Mouse (Mus musculus): ENCODE measurements around the gene Lpin3.
A peak's percentile ranks its signal among the peaks of the same experiment; 100 is the strongest.

Lpin3 gene

DNA sequence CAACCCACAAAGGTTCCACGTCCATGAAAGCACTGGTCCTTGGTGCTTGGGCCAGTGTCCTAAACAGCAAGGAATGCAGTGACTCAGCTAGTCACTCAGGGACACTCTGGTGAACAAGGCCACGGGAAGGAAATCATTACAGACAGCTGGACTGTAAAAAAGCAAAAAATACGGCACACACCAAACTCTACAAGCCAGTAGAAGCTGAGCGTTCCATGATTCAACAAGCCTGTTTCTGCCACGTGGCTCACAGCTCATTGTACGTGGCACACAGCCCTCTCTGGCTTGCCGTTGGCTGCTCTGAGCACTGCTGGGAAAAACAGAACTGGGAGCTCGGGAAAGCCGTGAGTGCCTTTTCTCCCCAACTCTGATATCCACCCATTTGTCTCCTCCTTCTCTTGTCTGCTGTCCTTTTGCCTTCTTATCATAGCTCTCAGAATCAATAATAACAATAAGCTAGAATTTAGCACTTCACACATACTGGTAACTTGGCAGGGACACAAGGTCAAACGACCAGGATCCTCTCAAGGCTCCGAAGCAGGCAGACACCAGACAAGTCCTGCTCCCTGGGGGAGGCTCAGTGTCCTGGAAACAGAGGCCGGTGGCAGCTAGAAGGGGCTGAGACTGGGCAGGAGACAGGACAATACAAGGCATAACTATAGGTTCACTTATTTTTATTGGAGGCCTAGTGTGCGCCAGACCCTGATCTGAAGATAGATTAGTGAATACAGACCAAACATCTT, at the start of gene Lpin3:
Gene Lpin3, plus strand, starts transcription at position 218 of the 743 bp plus-strand sequence.
- no peak for DNase-seq

GRCm38 (mm10) chr2:160840838-160841237, 39.6 kb upstream of the Lpin3 start:
- DNase-seq = no peak

GRCm38 (mm10) chr2:160847664-160848063, 32.8 kb upstream of the Lpin3 start:
- no peak for DNase-seq

DNA sequence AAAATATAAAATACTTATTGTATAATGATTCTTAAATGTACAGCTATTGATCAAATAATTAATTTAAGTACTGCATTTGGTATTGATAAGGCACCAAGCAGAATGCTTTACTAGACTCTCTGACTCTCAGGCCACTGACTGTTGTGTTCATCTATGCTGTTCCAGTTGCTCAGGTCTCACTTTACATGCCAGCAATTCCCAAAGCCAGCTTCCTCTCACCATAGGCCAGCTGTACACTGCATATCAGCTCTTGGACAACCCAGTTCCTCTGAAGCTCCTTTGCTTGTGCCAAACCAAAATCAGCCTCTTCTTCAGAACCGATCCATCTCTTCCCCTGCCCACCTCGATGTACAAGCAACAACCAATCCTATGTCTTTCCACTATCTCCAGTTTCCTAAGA, 32.3 kb upstream of the Lpin3 start:
- DNase-seq = no peak

DNA sequence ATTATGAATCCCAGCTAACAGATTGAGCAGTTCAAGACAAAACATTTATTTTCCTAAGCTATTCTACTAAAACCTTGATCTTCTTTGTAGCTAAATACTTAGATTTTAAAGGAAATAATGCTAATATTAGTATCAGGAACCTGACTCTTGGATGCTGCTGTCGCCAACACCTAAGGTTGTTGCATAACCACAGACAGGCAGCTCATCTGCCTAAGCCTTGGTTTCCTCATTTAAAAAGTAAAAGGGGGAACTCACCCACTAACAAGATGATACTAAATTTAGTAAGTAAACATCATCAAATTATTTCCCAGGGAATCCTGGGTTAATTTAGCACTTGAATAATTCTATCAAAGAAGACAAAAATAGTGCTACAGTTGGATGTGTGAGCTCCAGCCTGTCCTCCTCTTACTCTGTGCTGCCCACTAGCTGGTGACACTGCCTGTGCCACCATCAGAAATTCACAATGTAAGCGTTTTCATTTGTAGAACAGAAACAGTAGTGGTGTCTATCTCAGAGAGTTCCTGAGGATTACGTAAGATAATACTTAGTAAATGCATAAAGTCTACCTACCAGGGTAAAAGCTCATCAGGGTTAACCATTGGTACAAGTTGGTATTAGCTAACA, 30.7 kb upstream of the Lpin3 start:
- DNase-seq = no peak

DNA sequence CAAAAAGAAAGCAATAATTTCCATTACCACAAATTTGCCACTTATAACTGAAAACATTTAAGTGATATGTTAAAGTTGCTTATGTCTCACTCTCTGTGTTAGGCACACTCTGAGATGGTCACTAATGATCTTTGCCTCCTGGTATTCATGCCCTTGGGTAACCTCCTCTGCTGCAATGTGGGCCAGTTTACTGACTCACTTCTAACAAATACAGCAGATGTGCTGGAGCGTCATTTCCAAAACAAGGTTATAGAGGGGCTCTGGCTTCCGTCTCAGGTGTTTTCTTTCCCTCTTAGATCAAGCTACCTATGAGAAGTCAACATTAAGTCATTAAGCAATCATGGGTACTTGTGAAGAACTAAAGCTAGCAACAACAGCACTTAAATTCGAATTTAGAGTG, 30.1 kb upstream of the Lpin3 start:
- no peak for DNase-seq

GRCm38 (mm10) chr2:160854687-160855086, 25.8 kb upstream of the Lpin3 start:
- peak; percentile 78 for DNase-seq

- DNase-seq = no peak
These were observed 23.9 kb upstream of the Lpin3 start for GRCm38 (mm10) chr2:160856359-160857102.

DNA sequence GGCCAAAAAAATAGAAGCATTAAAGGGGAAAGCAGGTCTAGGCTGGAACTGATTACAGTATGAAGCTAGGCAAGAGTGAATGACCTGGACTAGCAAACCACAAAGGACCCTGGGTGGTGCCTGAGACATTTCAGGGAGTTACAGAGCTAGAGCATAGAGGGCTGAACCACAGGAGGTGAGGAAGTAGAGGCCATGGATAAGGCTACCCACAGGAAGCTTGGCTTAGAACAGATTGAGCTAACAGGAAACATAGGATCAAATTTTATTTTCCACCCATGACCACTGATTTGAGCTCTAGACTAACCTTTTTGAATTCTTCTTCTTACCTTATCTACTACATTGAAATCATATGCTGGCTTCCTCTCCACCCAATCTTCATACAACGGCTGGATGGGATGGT, 20.1 kb upstream of the Lpin3 start:
- no peak for DNase-seq

DNA sequence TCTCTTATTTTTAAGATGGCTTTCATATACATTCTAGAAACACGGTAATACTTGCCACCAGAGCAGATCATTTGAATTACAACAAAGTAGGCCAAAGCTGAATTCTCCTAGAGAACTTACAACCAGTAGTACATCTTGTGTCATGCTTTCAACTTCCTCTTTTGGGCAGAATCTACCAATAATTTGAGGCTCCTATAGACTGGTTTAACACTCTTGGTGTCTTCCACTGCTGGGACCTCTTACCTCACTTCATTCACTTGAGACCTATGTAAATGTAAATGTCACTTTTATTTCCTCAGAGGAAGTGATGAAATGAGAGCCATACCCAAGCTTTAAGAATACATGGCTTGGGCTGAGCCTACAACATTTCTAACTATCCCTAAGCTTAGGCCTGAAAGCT, 16.4 kb upstream of the Lpin3 start:
- no peak for DNase-seq

GRCm38 (mm10) chr2:160865266-160865665, 15.2 kb upstream of the Lpin3 start:
- no peak for DNase-seq

GRCm38 (mm10) chr2:160869446-160869845, 11.0 kb upstream of the Lpin3 start:
- no peak for DNase-seq

- no peak for DNase-seq
These were observed 9.2 kb upstream of the Lpin3 start for GRCm38 (mm10) chr2:160871310-160871709.

DNA sequence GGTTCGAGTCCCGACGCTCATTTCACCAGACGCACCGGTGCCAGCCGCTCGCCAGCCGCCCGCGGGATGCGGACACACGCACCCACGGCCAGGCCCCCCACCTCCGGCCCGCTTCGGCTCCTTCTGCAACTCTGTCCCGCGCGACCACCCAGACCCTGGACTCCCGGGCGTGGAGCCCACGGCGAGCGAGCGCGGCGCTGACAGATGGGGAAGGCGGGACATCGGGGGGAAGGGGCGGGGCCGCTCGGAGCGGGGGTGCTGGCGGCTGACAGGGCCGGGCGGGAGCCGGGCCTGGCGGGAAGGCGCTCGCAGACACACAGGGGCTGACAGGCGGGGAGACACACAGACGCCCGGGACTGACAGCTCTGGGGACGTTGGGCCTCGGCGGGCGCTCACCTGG, 8.1 kb upstream of the Lpin3 start:
- DNase-seq = peak; percentile 58

DNA sequence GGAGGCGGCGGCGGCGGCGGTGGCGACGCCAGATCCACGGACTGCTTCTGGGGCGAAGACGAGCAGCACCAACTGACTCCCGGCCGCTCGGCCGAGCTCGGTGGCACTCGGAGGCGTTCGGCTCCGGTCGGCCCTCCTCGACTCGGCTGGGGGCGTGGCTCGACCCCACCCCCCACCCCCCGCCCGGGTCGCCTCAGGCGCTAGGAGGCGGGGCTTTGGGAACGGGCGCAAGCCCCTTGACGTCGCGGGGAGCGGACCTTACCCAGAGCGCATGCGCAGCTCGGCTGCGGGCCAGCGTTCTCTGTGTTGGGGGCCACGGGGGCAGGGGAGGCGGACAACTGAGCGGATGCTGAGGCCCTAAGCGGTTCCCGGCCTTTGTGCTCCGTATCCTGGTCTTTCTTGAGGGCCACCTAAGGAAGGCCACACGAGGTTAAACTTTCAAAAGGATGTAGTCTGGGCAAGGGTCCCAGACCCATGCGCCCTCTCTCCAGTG, 7.5 kb upstream of the Lpin3 start, which contains the start of gene Zhx3:
Gene Zhx3, minus strand, starts transcription at position 109 of the 493 bp plus-strand sequence.
- DNase-seq = peak; percentile 90

DNA sequence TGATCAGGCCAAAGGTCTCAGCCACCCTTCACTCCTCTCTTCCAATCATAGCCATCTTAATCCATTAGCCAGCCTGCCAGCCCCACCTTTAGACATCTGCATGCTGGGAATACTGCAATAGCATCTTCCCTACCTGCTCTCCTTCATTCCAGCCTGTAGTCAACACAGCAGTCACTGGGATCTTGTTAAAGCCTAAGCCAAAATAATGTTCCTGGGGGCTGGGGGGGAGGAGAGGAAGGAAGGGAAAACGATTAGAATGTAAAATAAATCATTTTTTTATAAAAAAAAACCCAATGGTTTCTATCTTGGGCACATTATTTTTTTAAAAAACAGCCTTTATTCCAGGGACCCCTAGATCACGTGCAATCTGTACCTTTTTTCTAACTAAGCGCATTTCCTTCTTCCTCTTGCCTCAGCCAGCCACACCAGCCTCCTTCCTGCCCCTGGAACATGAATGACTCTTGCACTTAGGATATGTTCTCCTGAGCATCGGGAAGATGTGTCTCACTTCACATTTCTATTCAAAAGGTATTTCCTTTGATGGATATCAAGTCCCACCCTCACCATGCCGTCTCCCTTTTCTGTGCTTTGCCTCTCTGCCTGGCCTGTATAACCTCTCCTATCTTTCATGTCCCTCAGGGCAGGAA, 6.1 kb upstream of the Lpin3 start:
- DNase-seq = no peak

GRCm38 (mm10) chr2:160876115-160876514, 4.4 kb upstream of the Lpin3 start:
- no peak for DNase-seq

DNA sequence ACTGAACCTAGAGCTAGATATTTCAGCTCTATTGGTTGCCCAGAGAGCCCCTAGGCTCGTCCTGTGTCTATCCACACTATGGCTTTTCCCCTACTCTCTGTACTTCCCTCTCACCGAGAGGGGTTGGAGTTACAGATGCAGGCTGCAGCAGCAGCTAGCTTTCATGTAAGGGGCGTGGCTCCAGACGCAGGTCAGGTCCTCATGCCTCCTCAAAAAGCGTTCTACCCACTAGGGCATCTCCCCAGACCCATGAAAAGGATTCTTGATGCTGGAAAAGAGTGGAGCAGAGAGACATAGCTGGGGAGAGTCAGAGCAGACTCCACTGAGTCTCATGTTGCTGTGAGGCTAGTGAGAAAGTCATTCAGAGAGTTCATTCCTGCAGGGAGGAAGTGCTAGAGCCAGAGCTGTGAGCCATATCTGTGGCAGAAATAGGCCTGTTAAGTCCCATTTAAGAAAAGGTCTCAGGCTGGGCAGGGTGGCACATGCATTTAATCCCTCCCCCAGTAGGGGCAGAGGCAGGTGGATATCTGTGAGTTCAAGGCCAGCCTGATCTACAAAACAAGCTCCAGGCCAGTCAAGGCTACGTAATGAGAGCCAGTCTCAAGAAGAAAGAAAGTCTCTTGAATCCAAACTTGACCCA, 1.1 kb downstream of the Lpin3 start:
- no peak for DNase-seq

DNA sequence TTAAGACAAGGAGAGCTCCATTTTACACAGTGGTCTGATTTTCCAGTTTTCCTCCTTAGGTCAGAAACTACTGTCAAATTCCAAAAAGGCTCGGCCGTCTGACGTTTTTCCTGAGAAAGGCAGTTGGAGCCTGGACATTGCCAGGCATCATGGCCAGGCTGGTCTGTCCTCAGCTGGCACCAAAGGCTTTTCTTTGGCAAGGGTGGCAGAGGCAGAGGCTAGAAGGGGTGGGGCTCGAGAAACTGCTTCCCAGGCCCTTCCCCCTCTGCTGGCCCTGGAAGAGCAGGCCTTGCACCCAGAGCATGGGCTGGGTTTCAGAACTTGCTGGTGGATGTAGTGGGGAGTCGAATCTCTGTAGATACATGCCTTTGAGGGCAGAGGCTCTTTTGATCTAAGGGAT, 2.0 kb downstream of the Lpin3 start:
- DNase-seq = no peak

- peak; percentile 39 for DNase-seq
These were observed 3.4 kb downstream of the Lpin3 start for GRCm38 (mm10) chr2:160883912-160884311.

DNA sequence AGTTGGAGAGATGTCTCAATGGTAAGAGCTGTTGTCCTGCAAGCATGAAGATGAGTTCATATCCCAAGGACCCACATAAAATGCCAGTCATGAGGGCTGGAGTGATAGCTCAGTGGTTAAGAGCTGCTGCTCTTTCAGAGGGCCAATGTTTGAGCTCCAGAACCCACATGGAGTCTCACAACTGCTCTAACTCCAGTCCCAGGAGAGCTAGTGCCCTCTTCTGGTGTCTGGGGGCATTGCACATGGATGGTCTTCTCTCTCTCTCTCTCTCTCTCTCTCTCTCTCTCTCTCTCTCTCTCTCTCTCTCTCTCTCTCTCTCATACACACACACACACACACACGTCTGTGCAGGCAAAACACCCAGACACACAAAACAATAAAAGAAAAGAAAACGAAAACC, 4.4 kb downstream of the Lpin3 start:
- DNase-seq = no peak

DNA sequence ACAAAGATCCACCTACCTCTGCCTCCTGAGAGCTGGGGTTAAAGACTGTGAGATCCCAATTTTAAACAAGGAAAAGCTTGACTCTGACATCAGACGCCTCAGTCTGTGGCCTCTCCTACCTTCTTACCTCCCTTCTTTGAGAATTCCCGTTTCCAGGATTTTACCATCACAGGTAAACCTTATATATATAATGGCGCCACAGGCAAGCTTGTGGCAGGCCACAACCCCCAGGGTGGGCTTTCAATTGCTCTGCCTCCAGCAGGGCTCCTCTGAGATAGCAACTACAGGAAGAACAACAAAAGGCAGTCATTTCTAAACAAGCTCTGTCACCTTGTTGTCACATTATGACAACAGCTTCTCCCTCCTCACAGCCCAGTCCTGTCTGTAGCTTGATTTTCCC, 5.8 kb downstream of the Lpin3 start:
- DNase-seq = no peak

DNA sequence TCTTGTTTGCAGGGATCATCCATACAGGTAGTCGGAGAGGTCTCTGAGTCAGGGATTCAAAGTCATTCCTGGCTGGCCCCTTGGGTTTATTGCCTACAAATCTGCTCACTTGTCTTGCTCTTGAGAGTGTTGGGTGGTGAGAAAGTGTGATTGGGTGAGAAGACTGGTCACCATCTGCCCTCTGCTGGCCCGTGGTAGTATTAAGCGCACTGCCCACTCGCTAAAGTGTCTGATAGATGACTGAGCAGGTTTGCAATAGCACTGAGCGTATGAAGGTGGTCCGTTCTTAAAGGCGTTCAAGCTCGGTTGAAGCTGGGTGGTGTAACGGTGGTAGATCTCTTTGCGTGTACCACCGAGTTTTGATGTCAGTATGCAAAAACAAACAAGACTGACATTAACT, 6.8 kb downstream of the Lpin3 start:
- peak; percentile 81 for DNase-seq

Data from layer of hippocampus, adult 9-11 months (tissue).